Mouse (Mus musculus): ENCODE results near the gene Itih2. TPM values are rescaled to one million over a fixed set of nuclear protein-coding genes. Genes with fewer than 3 reads are reported as not detected.

The Itih2 gene
- total RNA-seq, 2 experiments from 2014 or later, result 0.47 to 0.70 TPM

DNA sequence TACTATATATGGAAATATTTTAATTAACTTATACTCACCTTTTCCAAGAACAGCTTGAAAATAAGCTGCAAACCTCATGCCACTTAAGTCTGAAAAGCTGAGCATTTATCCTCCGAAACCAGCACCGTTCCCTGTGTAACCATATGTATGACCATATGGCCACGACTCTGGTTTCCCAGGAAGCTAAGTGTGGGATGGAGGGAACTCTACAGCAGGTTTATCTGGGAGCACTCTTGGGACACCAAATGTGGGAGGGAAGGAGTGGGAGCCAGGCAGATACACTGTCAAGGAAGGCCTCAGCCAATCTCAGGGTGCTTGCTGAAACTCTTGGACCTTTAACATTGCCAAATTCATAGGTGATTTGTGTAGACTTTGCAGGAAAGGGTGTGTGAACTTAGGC lies 80.3 kb downstream of the Itih2 start:
- intact Hi-C loops (cut with DNase I), result loop anchor here (2.0 kb wide), 1 partner anchor 30 kb away; the partner anchor contains the start of genes Atp5c1 and Kin
- no peak for DNase-seq (ENCODE audit: low spot score)

DNA sequence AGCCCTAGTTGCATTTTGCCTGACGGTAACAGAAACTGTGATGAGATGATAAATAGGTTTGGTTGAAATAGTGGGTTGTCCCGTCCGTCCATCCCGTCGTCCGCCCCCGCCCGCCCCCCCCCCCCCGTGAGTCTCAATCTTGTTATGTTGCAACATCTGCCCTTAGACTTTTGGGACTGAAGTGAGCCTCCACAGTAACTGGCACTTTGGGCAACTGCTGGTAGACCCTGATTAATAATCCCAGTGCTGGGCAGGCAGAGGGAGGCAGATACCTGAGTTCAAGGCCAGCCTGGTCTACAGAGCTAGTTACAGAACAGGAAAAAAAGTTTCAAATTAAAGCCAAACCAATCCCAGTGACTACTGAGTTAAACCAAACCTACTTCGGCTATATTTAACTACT lies 81.7 kb downstream of the Itih2 start:
- intact Hi-C loops (cut with DNase I), result no loop called here
- no peak for DNase-seq (ENCODE audit: low spot score)

DNA sequence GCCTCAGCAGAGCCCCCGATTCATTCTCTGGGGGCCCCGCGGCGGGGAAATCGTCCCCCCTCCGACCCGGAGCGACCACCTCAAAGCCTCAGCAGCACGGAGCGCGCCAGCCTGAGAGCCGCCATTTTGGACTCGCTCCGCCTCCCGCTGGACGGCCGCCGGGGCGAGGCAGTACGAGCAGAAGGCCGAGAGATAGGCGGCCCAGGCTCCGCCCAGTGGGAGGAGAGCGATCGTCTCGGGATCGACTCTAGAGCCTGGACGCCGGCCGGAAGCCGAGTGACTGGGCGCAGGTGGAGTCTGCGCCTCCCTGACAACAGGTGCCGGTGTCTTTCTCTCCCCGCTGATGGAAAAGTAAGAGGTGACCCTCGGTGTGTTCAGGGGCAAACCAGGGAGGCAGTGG lies 82.7 kb downstream of the Itih2 start, which contains the start of gene Taf3:
Gene Taf3 (minus strand): TSS at position 136 of the 400 bp plus-strand sequence.
- peak; percentile 86 for DNase-seq (ENCODE audit: low spot score)
- intact Hi-C loops (cut with DNase I), result no loop called here

DNA sequence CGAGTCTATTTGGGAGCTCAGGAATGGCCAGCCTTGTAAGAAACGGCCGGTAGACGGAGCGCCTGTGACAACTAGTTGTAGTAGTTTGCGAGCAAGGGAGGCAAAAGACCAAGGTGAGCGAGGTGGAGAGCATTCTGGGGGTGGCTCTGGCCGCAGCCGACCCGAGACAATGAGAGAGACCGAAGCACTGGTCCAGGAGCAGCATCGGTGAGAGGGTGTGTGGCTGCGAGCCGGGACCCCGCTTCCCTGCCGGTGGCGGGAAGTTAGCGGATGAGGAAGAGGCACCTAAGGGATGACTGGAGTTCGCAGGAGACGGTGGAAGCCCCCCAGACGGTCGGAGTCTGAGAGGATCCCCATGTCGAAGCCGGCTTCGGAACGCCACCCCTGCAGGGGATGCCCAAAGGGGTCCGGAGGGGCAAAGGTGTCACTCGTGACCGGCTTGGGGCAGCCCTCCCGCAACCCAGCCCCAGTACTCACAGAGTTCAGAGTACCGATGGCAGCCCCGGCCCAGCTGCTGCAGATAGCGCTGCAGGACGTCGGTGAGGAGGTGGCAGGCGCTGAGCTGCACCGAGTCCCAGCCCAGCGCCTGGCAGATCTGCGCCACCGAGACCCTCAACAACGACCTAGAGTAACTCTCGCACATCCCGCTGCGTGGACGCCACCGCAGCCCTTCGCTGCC lies 83.3 kb downstream of the Itih2 start:
- no peak for DNase-seq (ENCODE audit: low spot score)
- intact Hi-C loops (cut with DNase I), result no loop called here

Other genes with a start within 250 kb of the Itih2 start
- gene 9230102O04Rik, start 241.9 kb downstream of the Itih2 start, total RNA-seq (2021), result not detected
- gene Gata3, start 241.4 kb downstream of the Itih2 start, total RNA-seq (2021), result 1 to 10 TPM; 1.1 to 1.7 TPM
- gene Taf3, start 82.8 kb downstream of the Itih2 start, total RNA-seq (2021), result 1 to 10 TPM; 7.9 to 9.4 TPM
- gene Atp5c1, start 50.9 kb downstream of the Itih2 start, total RNA-seq (2021), result 1,000 to 10,000 TPM; 1,456 to 1,515 TPM
- gene Kin, start 50.8 kb downstream of the Itih2 start, total RNA-seq (2021), result 10 to 100 TPM in 1 of 2 experiments, 1 to 10 TPM in 1; 6.1 to 11.0 TPM
- 1 to 10 TPM; 7.1 to 8.2 TPM for gene Itih5, start 22.2 kb upstream of the Itih2 start, total RNA-seq (2021)
- gene Sfmbt2, start 239.1 kb upstream of the Itih2 start, total RNA-seq (2021), result under 1 TPM; 0.53 to 0.55 TPM

Measured in heart, postnatal 25 days (tissue).